Mouse (Mus musculus): ENCODE measurements around the gene Krtap4-6.
"Not testable (repeated sequence)": the region's sequence is repeated elsewhere in the genome, so short reads cannot be mapped to it uniquely, and the experiment has no call there.

The Krtap4-6 gene

DNA sequence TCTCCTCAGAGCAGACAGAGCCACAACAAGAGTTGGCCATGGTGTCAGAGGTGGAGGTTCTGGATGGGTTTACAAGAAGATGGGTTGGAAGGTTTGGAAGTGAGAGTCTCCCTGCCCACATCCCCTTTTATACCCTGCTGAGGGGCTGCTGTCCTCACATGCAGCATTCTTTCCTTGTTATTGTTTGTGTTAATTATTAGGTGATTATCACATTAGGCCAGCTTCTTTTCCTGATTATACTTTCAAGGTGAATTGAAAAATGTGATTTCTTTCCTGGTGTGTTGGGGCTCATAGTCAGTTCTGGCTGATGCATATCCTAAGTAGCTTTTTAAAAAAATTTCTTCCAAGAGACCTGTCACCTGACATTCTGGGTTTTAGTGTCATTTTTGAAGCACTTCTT, at the start of gene Krtap4-6:
Gene Krtap4-6, minus strand, starts transcription at position 101 of the 400 bp plus-strand sequence.
- no peak for DNase-seq (ENCODE audit: low spot score in 2 of 2)

DNA sequence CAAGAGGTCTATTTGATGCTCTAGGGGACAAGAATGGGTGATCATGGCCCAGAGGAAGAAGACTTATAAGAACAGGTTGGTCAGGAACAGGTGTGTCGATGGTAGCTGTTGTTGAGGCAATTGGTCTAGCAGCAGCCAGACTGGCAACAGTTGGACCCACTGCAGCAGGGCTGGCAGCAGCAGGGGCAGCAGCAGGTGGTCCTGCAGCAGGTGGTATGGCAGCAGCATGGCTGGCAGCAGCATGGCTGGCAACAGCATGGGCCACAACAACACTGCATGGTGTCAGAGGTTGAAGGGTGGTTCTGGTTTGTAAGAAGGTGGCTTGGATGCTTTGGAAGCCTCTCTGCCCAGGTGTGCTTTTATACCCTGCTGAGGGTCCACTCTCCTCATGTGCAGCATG, 24.7 kb upstream of the Krtap4-6 start, which contains the start of gene Gm14190:
Gene Gm14190, minus strand, starts transcription at position 278 of the 400 bp plus-strand sequence.
- DNase-seq (ENCODE audit: low spot score in 2 of 2): no peak

DNA sequence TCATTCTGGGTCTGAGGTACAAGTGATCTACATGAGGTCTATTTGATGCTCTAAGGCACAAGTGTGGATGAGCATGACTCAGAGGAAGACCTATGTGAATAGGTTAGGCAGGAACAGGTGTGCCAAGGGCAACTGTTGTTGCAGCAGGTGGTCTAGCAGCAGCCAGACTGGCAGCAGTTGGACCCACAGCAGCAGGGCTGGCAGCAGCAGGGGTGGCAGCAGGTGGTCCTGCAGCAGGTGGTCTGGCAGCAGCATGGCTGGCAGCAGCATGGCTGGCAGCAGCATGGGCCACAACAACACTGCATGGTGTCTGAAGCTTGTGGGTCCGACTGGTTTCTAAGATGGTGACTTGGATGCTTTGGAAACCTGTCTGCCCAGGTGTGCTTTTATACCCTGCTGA, 19.5 kb upstream of the Krtap4-6 start:
- DNase-seq (ENCODE audit: low spot score in 2 of 2): not testable (repeated sequence)

DNA sequence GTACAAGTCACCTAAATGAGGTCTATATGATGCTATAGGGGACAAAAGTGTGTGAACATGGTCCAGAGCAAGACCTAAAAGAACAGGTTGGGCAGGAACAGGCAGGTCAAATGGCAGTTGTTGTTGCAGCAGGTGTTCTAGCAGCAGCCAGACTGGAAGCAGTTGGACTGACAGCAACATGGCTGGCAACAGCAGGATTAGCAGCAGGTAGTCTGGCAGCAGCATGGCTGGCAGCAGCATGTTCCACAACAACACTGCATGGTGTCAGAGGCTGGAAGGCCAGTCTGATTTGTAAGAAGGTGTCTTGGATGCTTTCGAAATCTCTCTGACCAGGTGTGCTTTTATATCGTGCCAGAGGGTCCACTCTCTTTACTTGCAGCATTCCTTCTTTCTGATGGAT, 17.7 kb upstream of the Krtap4-6 start:
- no peak for DNase-seq (ENCODE audit: low spot score in 2 of 2)

DNA sequence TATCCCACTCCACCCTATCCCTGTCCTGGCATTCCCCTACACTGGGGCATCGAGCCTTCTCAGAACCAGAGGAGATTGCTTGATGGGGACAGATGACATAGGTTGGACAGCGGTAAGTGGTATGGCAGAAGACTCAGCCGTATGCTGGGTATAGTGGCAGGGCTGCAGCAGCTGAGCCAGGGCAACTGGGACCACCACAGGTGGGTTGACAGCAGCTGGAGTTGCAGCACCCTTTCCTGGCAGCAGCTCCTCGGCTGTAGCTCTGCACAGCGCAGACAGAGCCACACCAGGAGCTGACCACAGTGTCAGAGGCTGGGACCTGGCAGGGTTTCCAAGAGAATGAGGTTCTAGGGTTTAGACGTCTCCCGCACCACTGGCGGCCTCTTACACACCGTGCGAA, 3.0 kb downstream of the Krtap4-6 start:
- no peak for DNase-seq (ENCODE audit: low spot score in 2 of 2)

DNA sequence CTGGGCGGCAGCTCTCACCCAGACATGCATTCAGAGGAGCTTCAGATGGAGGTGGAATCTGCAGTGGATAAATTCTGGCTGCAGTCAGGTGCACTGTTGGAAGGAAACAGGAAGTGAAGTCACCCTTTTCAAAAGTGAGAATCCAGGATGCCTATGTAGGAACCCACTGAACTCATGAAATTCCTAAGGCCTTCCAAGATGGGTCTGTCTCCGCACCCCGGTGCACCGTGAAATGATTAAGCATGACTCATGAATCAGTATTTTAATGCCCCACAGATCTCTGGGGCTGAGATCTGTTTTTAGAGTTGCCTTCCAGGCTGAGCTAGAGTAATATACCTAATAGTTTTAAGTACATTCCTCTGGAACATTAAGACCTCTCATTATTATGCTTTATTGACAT, 6.5 kb downstream of the Krtap4-6 start:
- DNase-seq (ENCODE audit: low spot score in 2 of 2): no peak

DNA sequence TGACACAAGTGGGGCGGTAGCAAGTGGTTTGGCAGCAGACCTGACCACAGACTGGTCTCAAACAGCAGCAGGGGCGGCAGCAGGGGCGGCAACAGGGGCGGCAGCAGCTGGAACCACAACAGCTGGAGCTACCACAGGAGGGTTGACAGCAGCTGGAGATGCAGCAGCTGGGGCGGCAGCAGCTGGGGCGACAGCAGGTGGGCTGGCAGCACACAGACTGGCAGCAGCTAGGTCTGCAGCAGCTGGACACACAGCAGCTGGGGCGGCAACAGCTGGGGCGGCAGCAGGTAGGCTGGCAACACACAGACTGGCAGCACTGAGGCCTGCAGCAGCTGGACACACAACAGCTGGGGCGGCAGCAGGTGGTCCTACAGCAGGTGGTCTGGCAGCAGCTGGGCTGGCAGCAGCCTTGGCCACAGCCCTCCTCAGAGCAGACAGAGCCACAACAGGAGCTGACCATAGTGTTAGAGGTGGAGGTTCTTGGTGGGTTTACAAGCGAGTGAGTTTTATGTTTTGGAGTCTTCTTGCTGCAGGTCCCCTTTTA, 7.2 kb downstream of the Krtap4-6 start, which contains the start of gene Gm11563:
Gene Gm11563, minus strand, starts transcription at position 494 of the 544 bp plus-strand sequence.
- not testable (repeated sequence) for DNase-seq (ENCODE audit: low spot score in 2 of 2)

DNA sequence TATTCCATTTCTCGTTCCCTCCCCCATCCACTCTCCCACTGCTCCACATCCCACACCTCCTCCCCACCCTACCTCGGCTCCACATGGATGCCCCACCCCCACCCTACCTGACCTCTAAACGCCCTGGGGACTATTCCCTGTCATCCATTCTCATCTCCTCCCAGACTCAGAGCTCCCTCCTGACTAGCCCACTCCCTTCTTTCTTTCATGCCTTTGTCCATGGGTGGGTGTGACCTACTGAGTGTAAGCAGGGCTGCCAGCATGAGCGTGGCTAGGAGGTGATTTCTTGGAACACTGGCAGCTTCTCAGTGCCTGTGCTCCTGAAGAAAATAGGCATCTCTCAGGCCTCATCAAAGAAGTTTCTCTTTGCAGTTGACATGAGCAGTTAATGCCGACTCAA, 8.7 kb downstream of the Krtap4-6 start:
- no peak for DNase-seq (ENCODE audit: low spot score in 2 of 2)

DNA sequence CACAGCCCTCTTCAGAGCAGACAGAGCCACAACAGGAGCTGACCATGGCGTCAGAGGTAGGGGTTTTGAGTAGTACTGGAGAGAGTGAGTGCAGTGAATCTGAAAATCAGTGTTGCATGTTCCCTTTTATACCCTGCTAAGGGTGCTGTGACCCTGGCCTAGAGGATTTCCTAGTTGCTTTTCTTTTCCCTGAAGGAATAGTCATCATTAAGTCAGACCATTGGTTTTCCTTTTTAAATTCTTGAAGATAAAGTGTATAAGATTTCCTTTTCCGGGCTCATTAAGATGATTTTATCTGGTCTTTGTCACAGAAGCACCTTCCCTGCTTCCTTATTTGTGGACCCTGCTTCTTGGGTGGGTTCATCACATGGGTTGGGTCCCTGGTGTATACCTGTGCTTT, 15.6 kb downstream of the Krtap4-6 start, which contains the start of gene Gm11555:
Gene Gm11555, minus strand, starts transcription at position 101 of the 400 bp plus-strand sequence.
- no peak for DNase-seq (ENCODE audit: low spot score in 2 of 2)

DNA sequence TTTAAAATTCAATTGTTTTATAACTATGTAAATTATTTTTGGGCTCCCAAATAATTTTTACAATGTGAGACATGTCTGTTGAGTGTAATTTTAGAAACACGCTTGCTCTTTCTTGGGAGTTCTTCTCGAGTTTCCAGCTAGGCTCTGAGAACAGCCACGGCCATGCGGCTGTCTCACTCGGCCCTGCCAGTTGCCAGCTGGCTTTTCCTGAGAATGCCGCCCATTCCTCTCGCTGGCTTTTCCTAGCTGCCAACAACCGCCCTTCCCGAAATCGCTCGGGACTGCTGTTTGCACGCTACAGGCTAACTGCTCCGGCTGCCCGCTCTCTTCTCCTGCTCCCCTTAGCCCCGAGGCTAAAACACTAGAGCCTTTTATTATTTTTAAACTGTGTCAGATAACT, 19.3 kb downstream of the Krtap4-6 start:
- no peak for DNase-seq (ENCODE audit: low spot score in 2 of 2)

DNA sequence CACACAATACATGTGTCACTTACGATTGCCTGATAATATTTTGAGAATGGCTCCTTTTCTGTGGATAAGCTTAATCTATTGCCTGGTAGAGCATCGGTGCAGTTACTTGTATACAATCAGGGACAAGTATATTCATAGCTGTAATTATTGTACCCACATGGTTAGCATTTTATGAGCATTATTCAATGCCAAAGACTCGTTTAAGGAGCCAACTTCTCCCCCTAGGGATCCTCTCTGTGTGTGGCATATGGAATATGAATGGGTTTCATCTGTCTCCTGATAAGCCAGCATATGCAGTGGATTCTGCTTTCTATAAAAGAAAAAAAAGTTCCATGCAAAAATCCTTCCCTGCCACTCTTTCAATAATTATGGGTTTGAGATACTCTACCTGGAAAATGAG, 21.4 kb downstream of the Krtap4-6 start:
- DNase-seq (ENCODE audit: low spot score in 2 of 2): no peak

DNA sequence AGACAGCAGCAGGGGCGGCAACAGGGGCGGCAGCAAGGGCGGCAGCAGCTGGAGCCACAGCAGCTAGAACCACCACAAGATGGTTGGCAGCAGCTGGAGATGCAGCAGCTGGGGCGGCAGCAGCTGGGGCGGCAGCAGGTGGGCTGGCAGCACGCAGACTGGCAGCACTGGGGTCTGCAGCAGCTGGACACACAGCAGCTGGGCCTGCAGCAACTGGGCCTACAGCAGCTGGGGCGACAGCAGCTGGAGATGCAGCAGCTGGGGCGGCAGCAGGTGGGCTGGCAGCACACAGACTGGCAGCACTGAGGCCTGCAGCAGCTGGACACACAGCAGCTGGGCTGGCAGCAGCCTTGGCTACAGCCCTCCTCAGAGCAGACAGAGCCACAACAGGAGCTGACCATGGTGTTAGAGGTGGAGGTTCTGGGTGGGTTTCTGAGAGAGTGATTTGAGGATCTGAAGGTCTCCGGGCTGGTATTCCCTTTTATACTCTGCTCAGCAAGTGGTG, 22.1 kb downstream of the Krtap4-6 start, which contains the start of gene Krtap4-7:
Gene Krtap4-7, minus strand, starts transcription at position 455 of the 505 bp plus-strand sequence.
- not testable (repeated sequence) for DNase-seq (ENCODE audit: low spot score in 2 of 2)

DNA sequence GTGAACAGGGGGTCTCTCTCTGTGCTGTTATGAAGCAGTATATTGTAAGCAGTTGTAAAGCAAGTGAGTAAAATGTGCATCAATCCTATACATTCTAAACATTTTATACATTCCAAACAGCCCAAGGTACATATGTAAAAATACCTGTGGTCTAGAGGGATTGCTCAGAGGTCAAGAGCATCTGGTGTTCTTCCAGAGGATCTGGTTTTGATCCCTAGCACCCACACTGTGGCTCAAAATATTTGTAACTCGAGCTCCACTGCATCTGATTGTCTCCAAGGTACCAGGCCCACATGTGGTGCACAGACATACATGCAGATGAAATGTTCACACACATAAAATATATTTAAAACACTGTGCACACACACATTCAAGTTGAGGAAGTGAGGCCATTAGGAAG, 24.8 kb downstream of the Krtap4-6 start:
- DNase-seq (ENCODE audit: low spot score in 2 of 2): no peak

DNA sequence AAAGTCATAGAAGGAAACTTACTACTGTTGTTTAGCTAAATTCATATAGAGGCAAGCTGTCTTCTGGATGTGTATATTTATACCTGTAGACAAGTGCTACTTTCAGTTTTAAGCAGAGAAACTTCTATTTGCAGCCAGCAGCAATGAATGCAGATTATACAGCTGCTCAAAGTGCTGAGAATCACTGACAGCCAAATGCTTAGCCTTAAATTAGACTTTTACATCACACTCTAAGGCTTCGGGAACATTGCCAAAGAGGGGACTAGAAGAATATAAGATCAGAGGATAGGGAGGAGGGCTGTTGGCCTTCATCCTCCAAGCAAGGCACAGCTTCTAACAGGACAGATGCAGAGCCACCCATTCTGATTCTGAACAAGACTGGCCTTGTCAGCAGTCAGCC, 28.7 kb downstream of the Krtap4-6 start:
- DNase-seq (ENCODE audit: low spot score in 2 of 2): no peak

DNA sequence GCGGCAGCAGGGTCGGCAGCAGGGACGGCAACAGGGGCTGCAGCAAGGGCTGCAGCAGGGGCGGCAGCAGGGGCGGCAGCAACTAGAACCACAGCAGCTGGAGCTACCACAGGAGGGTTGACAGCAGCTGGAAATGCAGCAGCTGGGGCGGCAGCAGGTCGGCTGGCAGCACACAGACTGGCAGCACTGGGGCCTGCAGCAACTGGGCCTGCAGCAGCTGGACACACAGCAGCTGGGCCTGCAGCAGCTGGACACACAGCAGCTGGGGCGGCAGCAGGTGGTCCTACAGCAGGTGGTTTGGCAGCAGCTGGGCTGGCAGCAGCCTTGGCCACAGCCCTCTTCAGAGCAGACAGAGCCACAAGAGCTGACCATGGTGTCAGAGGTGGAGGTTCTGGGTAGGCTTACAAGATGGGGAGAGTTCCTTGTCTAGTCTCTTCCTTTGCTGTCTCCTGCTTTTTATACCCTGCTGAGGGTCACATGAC, 31.1 kb downstream of the Krtap4-6 start, which contains the start of gene Krtap4-2:
Gene Krtap4-2, minus strand, starts transcription at position 432 of the 482 bp plus-strand sequence.
- no peak for DNase-seq (ENCODE audit: low spot score in 2 of 2)

DNA sequence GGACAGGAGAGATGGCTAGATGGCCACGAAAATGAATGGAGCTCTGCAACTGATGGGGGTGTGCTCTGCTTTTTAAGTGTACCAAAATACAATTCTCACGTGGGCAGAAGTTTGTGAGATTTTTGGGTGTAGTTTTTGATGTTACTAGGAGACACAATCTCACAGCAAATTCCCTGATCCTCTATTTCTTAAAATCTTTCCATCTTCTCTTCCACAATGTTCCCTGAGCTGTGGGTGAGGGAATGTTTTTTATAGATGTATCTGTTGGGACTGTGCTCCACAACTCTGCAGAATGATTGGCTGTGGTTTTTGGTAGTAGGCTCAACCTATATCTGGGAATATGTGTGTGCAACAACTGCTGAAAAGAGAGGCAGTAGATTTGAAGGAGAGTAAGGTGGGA, 32.5 kb downstream of the Krtap4-6 start:
- no peak for DNase-seq (ENCODE audit: low spot score in 2 of 2)

DNA sequence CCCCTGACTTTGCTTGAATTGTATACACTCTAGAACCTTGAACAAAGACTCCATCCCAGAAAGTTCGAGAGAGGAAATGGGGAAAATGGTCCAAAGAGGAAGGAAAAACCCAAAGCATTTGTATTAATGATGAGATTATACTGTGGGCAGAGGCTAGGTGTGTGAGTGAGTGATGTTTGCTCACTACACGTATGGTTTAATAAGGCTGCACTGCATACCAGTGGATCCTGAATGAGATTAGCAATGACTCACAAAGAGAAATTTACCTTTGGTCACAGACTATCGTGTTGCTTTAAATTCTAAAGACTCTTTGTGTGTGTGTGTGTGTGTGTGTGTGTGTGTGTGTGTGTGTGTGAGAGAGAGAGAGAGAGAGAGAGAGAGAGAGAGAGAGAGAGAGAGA, 34.9 kb downstream of the Krtap4-6 start:
- DNase-seq (ENCODE audit: low spot score in 2 of 2): no peak

DNA sequence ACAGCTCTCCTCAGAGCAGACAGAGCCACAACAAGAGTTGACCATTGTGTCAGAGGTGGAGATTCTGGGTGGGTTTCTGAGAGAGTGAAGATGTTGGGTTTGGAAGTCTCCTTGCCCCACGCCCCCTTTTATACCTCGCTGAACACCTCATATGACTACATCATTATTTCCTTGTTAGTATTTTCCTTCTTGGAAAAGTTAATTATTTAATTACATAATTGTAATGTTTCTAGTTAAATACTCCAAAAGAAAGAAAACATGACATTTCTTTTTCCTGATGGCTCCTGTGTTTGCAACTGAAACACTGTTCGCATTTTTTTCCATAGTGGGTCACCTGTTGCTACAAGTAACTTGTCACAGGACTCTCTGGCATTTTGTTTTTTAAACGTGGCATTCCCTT, 37.6 kb downstream of the Krtap4-6 start, which contains the start of gene Krtap4-1:
Gene Krtap4-1, minus strand, starts transcription at position 101 of the 400 bp plus-strand sequence.
- DNase-seq (ENCODE audit: low spot score in 2 of 2): no peak

DNA sequence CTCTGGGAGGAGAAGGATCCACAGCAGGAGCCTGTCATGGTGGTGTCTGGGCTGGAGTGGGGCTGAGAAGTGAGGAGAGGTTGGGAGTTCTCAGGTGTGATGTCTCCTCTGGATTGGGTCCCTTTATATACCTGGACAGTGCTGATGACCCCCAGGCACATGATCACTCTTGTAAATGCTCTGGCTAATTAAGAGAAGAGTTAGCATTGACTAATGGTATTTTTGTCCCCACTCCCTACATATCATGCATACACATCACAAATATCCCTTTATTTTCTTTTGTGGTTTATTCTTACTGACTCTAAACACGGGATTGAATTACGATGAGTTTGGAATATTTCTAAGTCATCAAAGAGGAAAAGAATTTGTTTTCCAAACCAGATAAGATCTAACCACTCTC, 45.4 kb downstream of the Krtap4-6 start, which contains the start of gene Gm11562:
Gene Gm11562, minus strand, starts transcription at position 101 of the 400 bp plus-strand sequence.
- no peak for DNase-seq (ENCODE audit: low spot score in 2 of 2)
